ENCODE assay signal across 1 mouse cellular context in genomic region chr8:3280266-3280910, GRCm38 (mm10).
TF ChIP-seq lines count a peak whose summit lies in the region.

No protein-coding gene starts in this region.

TF ChIP-seq in MEL, 35 proteins besides CTCF, POLR2A, EP300 and RAD21 (continued from another document):
- 0 out of 2 replicates have a peak, but pooled peaks have one; percentile 2 for TF ChIP-seq SMC3 (IDR thresholded peaks at IDR 0.05; ENCODE audit: low read depth, low read length)
